Mouse (Mus musculus) bone marrow macrophage, adult 2 months (primary cell): ENCODE measurements around the gene Olfml2a. TPM values are rescaled to one million over a fixed set of nuclear protein-coding genes. Genes with fewer than 3 reads are reported as not detected.

Experiments
- H3K27ac ChIP-seq: 2 replicates; pipeline ENCODE4 v1.5.1; 2012; ENCODE audit warnings: low read depth, low read length; ENCODE audit not compliant: insufficient read depth
- H3K4me1 ChIP-seq: 2 replicates; pipeline ENCODE4 v1.6.1; 2012; ENCODE audit warnings: low read length; ENCODE audit not compliant: control insufficient read depth, insufficient read depth
- H3K4me3 ChIP-seq: 2 replicates; pipeline ENCODE4 v1.5.1; 2012; ENCODE audit warnings: mild to moderate bottlenecking, low read length, moderate library complexity; ENCODE audit not compliant: insufficient read depth
- CTCF ChIP-seq: IDR thresholded peaks from 2 replicates; pipeline ENCODE4 v1.5.1; 2012; ENCODE audit warnings: low read depth, mild to moderate bottlenecking, low read length, moderate library complexity
- POLR2A ChIP-seq: IDR thresholded peaks from 2 replicates; pipeline ENCODE4 v1.6.1; 2012; ENCODE audit warnings: mild to moderate bottlenecking, low read depth, low read length, borderline replicate concordance
- polyA plus RNA-seq: library from polyadenylated mRNA; stranded (reverse); fragments of >200 nt; gene quantifications from 2 replicates; pipeline ENCODE4 v1.2.4, GENCODE M21; 2012; ENCODE audit not compliant: missing spikeins, insufficient read depth, insufficient read length

Gene Olfml2a
- polyA plus RNA-seq, 1 experiment: not detected

GRCm38 (mm10) chr2:38975941-38976805 lies 44.4 kb downstream of the Olfml2a start:
- no peak overlapping the region for H3K27ac ChIP-seq
- peaks cover 15% of the 10 kb centered on the region for H3K4me1 ChIP-seq
- TF ChIP-seq CTCF (no peak), POLR2A (no peak)
- H3K4me3 ChIP-seq: no peak overlapping the region

- no peak overlapping the region for H3K27ac ChIP-seq
- no peak overlapping the region for H3K4me3 ChIP-seq
- peaks cover 15% of the 10 kb centered on the region for H3K4me1 ChIP-seq
- TF ChIP-seq POLR2A: no peak
- TF ChIP-seq CTCF: no peak
These were observed 46.1 kb downstream of the Olfml2a start for GRCm38 (mm10) chr2:38977837-38978236.

GRCm38 (mm10) chr2:38983456-38983855 lies 51.7 kb downstream of the Olfml2a start:
- H3K27ac ChIP-seq: no peak overlapping the region
- H3K4me1 ChIP-seq: peaks cover 10% of the 10 kb centered on the region
- TF ChIP-seq POLR2A (no peak), CTCF (no peak)
- H3K4me3 ChIP-seq: no peak overlapping the region

GRCm38 (mm10) chr2:38986580-38986979 lies 54.8 kb downstream of the Olfml2a start:
- Histone ChIP-seq H3K27ac (no peak overlapping the region), H3K4me3 (no peak overlapping the region)

GRCm38 (mm10) chr2:38987371-38987770 lies 55.6 kb downstream of the Olfml2a start:
- TF ChIP-seq CTCF (no peak), POLR2A (no peak)
- H3K27ac ChIP-seq: no peak overlapping the region
- H3K4me1 ChIP-seq: peaks cover 7% of the 10 kb centered on the region
- no peak overlapping the region for H3K4me3 ChIP-seq

More at GRCm38 (mm10) chr2:38986580-38986979, 54.8 kb downstream of the Olfml2a start:
- H3K4me1 ChIP-seq: peaks cover 7% of the 10 kb centered on the region
- no peak for TF ChIP-seq POLR2A

- H3K4me1 ChIP-seq: peaks cover 7% of the 10 kb centered on the region
- no peak for TF ChIP-seq POLR2A
- no peak for TF ChIP-seq CTCF
- H3K4me3 ChIP-seq: no peak overlapping the region
- no peak overlapping the region for H3K27ac ChIP-seq
These were observed 56.2 kb downstream of the Olfml2a start for GRCm38 (mm10) chr2:38987803-38988510.

GRCm38 (mm10) chr2:38988929-38989328 lies 57.2 kb downstream of the Olfml2a start:
- TF ChIP-seq POLR2A (no peak), CTCF (no peak)
- H3K27ac ChIP-seq: no peak overlapping the region
- peaks cover 7% of the 10 kb centered on the region for H3K4me1 ChIP-seq
- H3K4me3 ChIP-seq: no peak overlapping the region

GRCm38 (mm10) chr2:38992004-38992403 lies 60.2 kb downstream of the Olfml2a start:
- TF ChIP-seq POLR2A (no peak), CTCF (no peak)
- H3K4me1 ChIP-seq: peaks cover 4% of the 10 kb centered on the region
- H3K27ac ChIP-seq: no peak overlapping the region
- H3K4me3 ChIP-seq: no peak overlapping the region

GRCm38 (mm10) chr2:38992452-38992851 lies 60.7 kb downstream of the Olfml2a start:
- no peak for TF ChIP-seq CTCF
- no peak for TF ChIP-seq POLR2A
- Histone ChIP-seq H3K4me1 (peaks cover 8% of the 10 kb centered on the region), H3K27ac (no peak overlapping the region), H3K4me3 (no peak overlapping the region)

- TF ChIP-seq POLR2A: no peak
- TF ChIP-seq CTCF: peak; percentile 100
- peak within 1 kb of the TSS; percentile 55 for H3K27ac ChIP-seq
These were observed 65.9 kb downstream of the Olfml2a start, which contains the start of gene Wdr38 for GRCm38 (mm10) chr2:38997386-38998374. Wdr38 (plus strand) TSS chr2:38997476.

More at GRCm38 (mm10) chr2:38997386-38998374, 65.9 kb downstream of the Olfml2a start, which contains the start of gene Wdr38:
- Histone ChIP-seq H3K4me3 (peak within 1 kb of the TSS; percentile 71), H3K4me1 (peaks cover 11% of the 10 kb centered on the region)
